Mouse (Mus musculus) kidney, embryonic 14.5 days (tissue): ENCODE measurements at regions not wholly inside any gene's neighbourhood (a gene's known extent, or its start where the extent isn't known, plus 50 kb on each side); places are given as distances from the start of the nearest gene placed in this dataset.

ENCODE experiments used
- ATAC-seq: fragments of 200-750 bp; cut with Nextera tagmentation; 2 replicates; pipeline ENCODE4 v1.8.0; 2017; ENCODE audit warnings: moderate number of reproducible peaks, mild to moderate bottlenecking, moderate TSS enrichment, moderate library complexity; ENCODE audit not compliant: low FRiP score, low TSS enrichment
- H3K27ac ChIP-seq: fragments of 300-500 bp; sonication (generic); 2 replicates; pipeline ENCODE4 v1.5.1; 2014; ENCODE audit warnings: low read depth, mild to moderate bottlenecking, low read length, moderate library complexity, mixed read lengths
- H3K27me3 ChIP-seq: fragments of 300-500 bp; sonication (generic); 2 replicates; pipeline ENCODE4 v1.6.1; 2014; ENCODE audit warnings: mild to moderate bottlenecking, low read length; ENCODE audit not compliant: control insufficient read depth, insufficient read depth
- H3K36me3 ChIP-seq: fragments of 300-500 bp; sonication (generic); 2 replicates; pipeline ENCODE4 v1.6.1; 2014; ENCODE audit warnings: low read length, mixed read lengths; ENCODE audit not compliant: control insufficient read depth, insufficient read depth
- H3K4me1 ChIP-seq: fragments of 300-500 bp; sonication (generic); 2 replicates; pipeline ENCODE4 v1.6.1; 2014; ENCODE audit warnings: low read length, mixed read lengths; ENCODE audit not compliant: control insufficient read depth, insufficient read depth
- H3K4me2 ChIP-seq: fragments of 300-500 bp; sonication (generic); replicated peaks from 2 replicates; pipeline ENCODE4 v1.6.1; 2014; ENCODE audit warnings: low read depth, mild to moderate bottlenecking, low read length
- H3K4me3 ChIP-seq: fragments of 300-500 bp; sonication (generic); 2 replicates; pipeline ENCODE4 v1.5.1; 2014; ENCODE audit warnings: mild to moderate bottlenecking, low read length
- H3K9ac ChIP-seq: fragments of 300-500 bp; sonication (generic); 2 replicates; pipeline ENCODE4 v1.6.1; 2014; ENCODE audit warnings: low read depth, mild to moderate bottlenecking, low read length, moderate library complexity
- H3K9me3 ChIP-seq: fragments of 300-500 bp; sonication (generic); 2 replicates; pipeline ENCODE4 v1.6.1; 2016; ENCODE audit warnings: low read length; ENCODE audit not compliant: control insufficient read depth
- WGBS: fragments of 180-500 bp; shearing (Covaris S2); extraction: QIAGEN DNeasy Blood & Tissue Kit; methylation state at CpG from one replicate; pipeline ENCODE4 v1.1.7; 2014; 5-methylcytosine and 5-hydroxymethylcytosine counted together

DNA sequence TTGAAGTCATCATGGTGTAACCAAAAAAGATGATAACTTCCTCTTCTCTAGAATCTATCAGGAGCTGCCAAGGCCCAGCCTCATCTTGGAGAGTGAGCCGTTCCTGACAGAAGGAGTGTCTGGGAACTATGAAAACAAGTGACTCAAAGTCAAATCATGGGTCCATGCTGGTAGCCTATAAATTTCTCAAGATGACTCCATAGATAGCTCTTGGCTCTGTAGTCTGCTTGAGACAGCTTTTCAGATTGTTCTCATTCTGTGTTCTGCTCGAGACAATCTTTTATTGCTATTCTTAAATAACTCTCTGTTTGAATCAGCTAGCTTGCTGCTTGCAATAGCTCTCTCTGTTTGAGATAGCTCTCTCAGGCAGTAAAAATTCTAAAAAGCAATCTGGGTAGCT lies 318.9 kb downstream of the Pdzph1 start:
- no peaks in the 10 kb centered on the region; the same call in 1 of the 2 replicates for H3K9me3 ChIP-seq
- no peak overlapping the region for H3K4me2 ChIP-seq
- no peak overlapping the region for H3K27ac ChIP-seq
- no peak overlapping the region for H3K4me3 ChIP-seq
- no peaks in the 10 kb centered on the region for H3K4me1 ChIP-seq
- WGBS = 42% methylated on average over 2 of the region's 2 CpGs
- no peaks in the 10 kb centered on the region for H3K27me3 ChIP-seq
- no peak overlapping the region for H3K9ac ChIP-seq
- H3K36me3 ChIP-seq = no peaks in the 10 kb centered on the region
- no peak for ATAC-seq

DNA sequence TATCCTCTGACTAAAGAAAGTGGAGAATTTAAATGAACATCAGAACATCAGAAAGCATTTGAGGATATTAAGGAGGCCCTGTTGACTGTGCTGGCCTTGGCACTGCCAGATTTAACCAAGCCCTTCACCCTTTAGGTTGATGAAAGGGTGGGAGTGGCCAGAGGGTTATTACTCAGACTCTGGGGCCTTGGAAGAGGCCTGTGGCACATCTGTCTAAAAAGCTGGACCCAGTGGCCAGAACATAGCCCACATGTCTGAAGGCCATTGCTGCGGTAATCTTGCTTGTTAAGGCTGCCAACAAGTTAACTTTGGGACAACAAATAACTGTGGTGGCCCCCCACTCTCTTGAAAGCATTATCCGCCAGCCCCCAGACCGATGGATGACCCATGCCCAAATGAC lies 323.1 kb downstream of the Pdzph1 start:
- WGBS = 95% methylated on average over 3 of the region's 3 CpGs
- no peak overlapping the region for H3K9ac ChIP-seq
- no peaks in the 10 kb centered on the region for H3K36me3 ChIP-seq
- ATAC-seq = no peak
- no peaks in the 10 kb centered on the region for H3K27me3 ChIP-seq
- peaks cover under 1% of the 10 kb centered on the region for H3K9me3 ChIP-seq
- H3K4me3 ChIP-seq = no peak overlapping the region
- H3K4me2 ChIP-seq = no peak overlapping the region
- H3K27ac ChIP-seq = no peak overlapping the region
- no peaks in the 10 kb centered on the region for H3K4me1 ChIP-seq

DNA sequence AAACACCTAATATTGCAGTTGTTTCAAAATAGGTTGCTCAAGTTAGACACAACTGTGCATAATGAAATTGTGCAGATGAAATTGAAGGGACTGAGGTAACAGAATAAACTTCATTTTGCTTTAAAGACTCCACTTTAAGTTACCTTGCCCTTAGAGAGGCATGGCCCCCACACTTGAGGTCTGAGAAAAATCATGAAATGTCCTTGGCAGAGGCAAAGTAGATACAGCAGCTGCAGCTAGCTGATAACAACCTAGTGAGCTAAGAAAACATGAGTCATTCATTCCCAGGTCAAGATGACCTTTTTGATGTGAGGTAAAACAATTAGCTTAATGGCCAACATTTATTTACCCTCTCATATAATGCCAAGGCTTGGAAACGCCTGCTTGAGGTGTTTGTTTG lies 347.4 kb downstream of the Pdzph1 start:
- no peaks in the 10 kb centered on the region for H3K9me3 ChIP-seq
- no peak overlapping the region for H3K4me3 ChIP-seq
- H3K27me3 ChIP-seq = no peaks in the 10 kb centered on the region
- H3K27ac ChIP-seq = no peak overlapping the region
- WGBS = 38% methylated on average over 1 of the region's 1 CpGs
- no peak overlapping the region for H3K9ac ChIP-seq
- no peak overlapping the region for H3K4me2 ChIP-seq
- H3K4me1 ChIP-seq = no peaks in the 10 kb centered on the region
- ATAC-seq = no peak
- no peaks in the 10 kb centered on the region for H3K36me3 ChIP-seq

DNA sequence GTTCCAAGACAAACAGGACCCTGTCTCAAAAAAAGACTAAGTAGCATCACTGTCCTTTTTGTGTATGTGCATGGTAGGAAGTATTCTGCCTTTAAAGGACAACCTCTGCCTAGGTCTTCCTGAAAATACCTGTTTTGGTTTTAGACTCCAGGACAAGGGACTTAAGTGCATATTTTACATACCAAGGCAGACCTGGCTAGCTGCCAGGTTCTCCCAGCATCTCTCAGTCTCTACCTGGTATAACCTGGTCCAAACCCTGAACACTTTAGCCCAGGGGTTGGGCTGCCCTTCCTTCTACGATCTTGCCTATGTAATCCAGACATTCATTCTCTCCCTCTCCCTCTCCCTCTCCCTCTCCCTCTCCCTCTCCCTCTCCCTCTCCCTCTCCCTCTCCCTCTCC lies 348.9 kb downstream of the Pdzph1 start:
- no peaks in the 10 kb centered on the region for H3K4me1 ChIP-seq
- 90% methylated on average over 1 of the region's 1 CpGs for WGBS
- ATAC-seq = no peak
- H3K9me3 ChIP-seq = no peaks in the 10 kb centered on the region
- no peak overlapping the region for H3K4me3 ChIP-seq
- no peaks in the 10 kb centered on the region for H3K36me3 ChIP-seq
- H3K27ac ChIP-seq = no peak overlapping the region
- H3K4me2 ChIP-seq = no peak overlapping the region
- H3K9ac ChIP-seq = no peak overlapping the region
- no peaks in the 10 kb centered on the region for H3K27me3 ChIP-seq

DNA sequence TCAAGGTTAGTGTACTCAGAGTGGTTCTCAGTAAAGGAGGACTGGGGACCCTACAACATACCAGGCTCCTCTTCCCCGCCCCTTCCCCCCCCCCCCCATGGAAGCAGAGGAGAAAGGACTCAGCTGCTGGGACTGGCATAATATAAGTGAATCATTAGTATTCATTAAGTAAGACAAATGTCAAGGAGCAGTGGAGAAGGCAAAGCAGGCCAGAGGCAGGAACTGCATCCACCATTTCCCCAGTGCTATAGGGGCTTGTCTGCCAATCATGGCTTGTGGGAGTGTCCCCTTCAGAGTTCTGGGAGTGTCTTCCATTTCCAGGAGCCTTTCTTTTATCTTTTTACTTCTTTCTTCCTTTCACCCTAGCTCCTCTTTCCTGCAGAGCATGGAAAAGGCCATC lies 392.3 kb downstream of the Pdzph1 start:
- Histone ChIP-seq H3K9ac (no peak overlapping the region), H3K27me3 (no peaks in the 10 kb centered on the region), H3K9me3 (no peaks in the 10 kb centered on the region), H3K4me3 (no peak overlapping the region), H3K36me3 (no peaks in the 10 kb centered on the region), H3K4me2 (no peak overlapping the region), H3K4me1 (no peaks in the 10 kb centered on the region), H3K27ac (no peak overlapping the region)
- WGBS = 80% methylated on average over 1 of the region's 1 CpGs
- ATAC-seq = no peak

DNA sequence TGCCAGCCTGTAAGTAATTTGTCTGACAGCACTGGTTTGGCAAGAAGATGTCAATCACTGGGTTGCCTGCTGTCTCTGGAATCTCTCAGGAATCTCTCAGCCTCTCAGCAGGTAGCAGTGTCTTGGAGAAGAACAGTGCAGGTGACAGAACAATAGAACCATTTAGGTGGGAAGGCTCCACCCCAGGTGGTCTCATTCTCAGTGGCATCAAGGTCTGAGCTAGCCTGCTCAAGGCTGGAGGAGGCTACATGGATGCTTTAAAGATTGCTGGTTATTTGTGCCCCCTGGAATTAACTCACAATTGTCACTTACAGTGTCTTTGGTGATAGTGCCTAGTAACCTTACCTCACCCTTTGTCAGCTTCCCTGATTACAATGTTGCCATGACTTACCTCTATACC lies 394.5 kb downstream of the Pdzph1 start:
- Histone ChIP-seq H3K9ac (no peak overlapping the region), H3K9me3 (no peaks in the 10 kb centered on the region), H3K36me3 (no peaks in the 10 kb centered on the region), H3K4me2 (no peak overlapping the region), H3K4me3 (no peak overlapping the region), H3K27ac (no peak overlapping the region), H3K27me3 (no peaks in the 10 kb centered on the region), H3K4me1 (no peaks in the 10 kb centered on the region)
- no peak for ATAC-seq

DNA sequence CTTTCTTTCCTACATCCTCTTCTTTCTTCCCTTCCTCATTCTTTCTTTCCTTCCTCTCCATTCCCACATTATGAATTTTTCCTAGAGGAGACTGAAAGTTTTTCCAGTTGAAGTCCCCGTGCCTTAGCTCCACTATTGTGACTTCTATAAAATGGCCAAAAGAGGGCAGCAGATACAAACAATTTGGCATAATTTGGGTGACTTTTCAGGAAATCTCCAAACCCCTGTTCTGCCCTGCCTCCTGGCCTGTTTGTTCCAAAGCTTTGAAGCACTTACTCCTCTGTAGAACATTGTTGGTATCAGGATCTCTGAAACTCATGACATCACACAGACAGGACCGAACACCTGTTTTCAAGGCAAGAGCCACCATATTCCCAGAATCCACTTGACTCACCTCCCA lies 403.2 kb downstream of the Pdzph1 start:
- no peaks in the 10 kb centered on the region for H3K4me1 ChIP-seq
- 63% methylated on average over 2 of the region's 2 CpGs for WGBS

DNA sequence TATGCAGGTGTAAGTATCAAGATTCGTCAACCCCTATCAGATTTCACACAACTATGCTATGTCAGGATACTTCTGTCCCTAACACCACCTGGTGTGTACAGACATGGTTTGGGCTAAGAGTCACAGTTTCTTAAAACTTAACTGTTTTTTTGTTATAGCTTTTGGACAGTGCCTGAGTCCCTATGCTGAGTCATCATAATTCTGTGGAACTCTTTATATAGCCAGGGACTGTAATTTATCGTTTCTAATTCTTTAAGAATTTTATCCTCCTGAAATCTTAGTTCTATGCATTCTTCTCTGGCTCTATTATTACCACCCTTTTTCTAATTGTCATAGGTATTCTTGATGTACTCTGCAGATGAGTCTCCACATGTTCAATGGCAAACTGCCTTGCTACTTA lies 418.3 kb downstream of the Pdzph1 start:
- no peak overlapping the region for H3K4me3 ChIP-seq

More for the DNA sequence above, 403.2 kb downstream of the Pdzph1 start:
- Histone ChIP-seq H3K36me3 (no peaks in the 10 kb centered on the region), H3K27ac (no peak overlapping the region), H3K9ac (no peak overlapping the region), H3K4me2 (no peak overlapping the region), H3K9me3 (no peaks in the 10 kb centered on the region), H3K4me3 (no peak overlapping the region), H3K27me3 (no peaks in the 10 kb centered on the region)
- ATAC-seq = peak; percentile 43; the same call in 1 of the 2 replicates

More for the DNA sequence above, 418.3 kb downstream of the Pdzph1 start:
- H3K27ac ChIP-seq = no peak overlapping the region
- no peak overlapping the region for H3K9ac ChIP-seq
- no peaks in the 10 kb centered on the region for H3K27me3 ChIP-seq
- no peaks in the 10 kb centered on the region for H3K4me1 ChIP-seq
- H3K4me2 ChIP-seq = no peak overlapping the region
- no peak for ATAC-seq
- no peaks in the 10 kb centered on the region for H3K36me3 ChIP-seq
- WGBS = 82% methylated on average over 2 of the region's 2 CpGs
- no peaks in the 10 kb centered on the region for H3K9me3 ChIP-seq
